Mouse (Mus musculus): ENCODE data around the gene Vrk1.

Gene Vrk1

GRCm38 (mm10) chr12:106027372-106027771, 17.3 kb downstream of the Vrk1 start:
- CTCF ChIA-PET = interaction anchor here in 1 of 4 experiments (1.5 kb wide), 1 partner anchor 28 kb away, joined by 3 read pairs; no protein-coding TSS in a partner anchor
- POLR2A ChIA-PET = no interaction called here

GRCm38 (mm10) chr12:106029582-106029981, 19.6 kb downstream of the Vrk1 start:
- CTCF ChIA-PET = interaction anchor here in 3 of 4 experiments (1.2 to 3.1 kb wide), 3 partner anchors 26 to 27 kb away, joined by 3 to 11 read pairs (median 8); no protein-coding TSS in a partner anchor
- POLR2A ChIA-PET = interaction anchor here in 3 of 4 experiments (0.5 to 1.8 kb wide), 8 partner anchors 9 to 173 kb away, joined by 3 to 8 read pairs (median 4); no protein-coding TSS in a partner anchor

GRCm38 (mm10) chr12:106030146-106030745, 20.2 kb downstream of the Vrk1 start:
- CTCF ChIA-PET = interaction anchor here (0.5 to 3.1 kb wide), 5 partner anchors 16 to 196 kb away, joined by 3 to 11 read pairs (median 7); no protein-coding TSS in a partner anchor
- POLR2A ChIA-PET = interaction anchor here in 2 of 4 experiments (0.8 to 1.8 kb wide), 10 partner anchors 9 to 101 kb away, joined by 3 to 9 read pairs (median 4); partner anchors contain the start of gene Vrk1 (in 1 of the 2)

- ChIA-PET CTCF (interaction anchor here (0.5 to 3.1 kb wide), 7 partner anchors 25 to 195 kb away, joined by 3 to 11 read pairs (median 4); no protein-coding TSS in a partner anchor), POLR2A (interaction anchor here in 1 of 4 experiments (1.1 to 1.8 kb wide), 6 partner anchors 10 to 22 kb away, joined by 3 to 9 read pairs (median 4); partner anchors contain the start of gene Vrk1)
Observed at GRCm38 (mm10) chr12:106030796-106031195, 20.8 kb downstream of the Vrk1 start.

GRCm38 (mm10) chr12:106031916-106032315, 21.9 kb downstream of the Vrk1 start:
- ChIA-PET CTCF (interaction anchor here in 1 of 4 experiments (1.1 kb wide), 1 partner anchor 24 kb away, joined by 5 read pairs; no protein-coding TSS in a partner anchor), POLR2A (interaction anchor here in 1 of 4 experiments (0.5 to 1.8 kb wide), 4 partner anchors 13 to 180 kb away, joined by 3 to 9 read pairs (median 4); no protein-coding TSS in a partner anchor)

- CTCF ChIA-PET = no interaction called here
- POLR2A ChIA-PET = interaction anchor here in 1 of 4 experiments (0.5 to 1.8 kb wide), 6 partner anchors 11 to 181 kb away, joined by 3 to 9 read pairs (median 4); no protein-coding TSS in a partner anchor
Observed at GRCm38 (mm10) chr12:106032361-106032760, 22.3 kb downstream of the Vrk1 start.

- POLR2A ChIA-PET = interaction anchor here in 1 of 4 experiments (1.3 to 2.2 kb wide), 2 partner anchors 25 to 28 kb away, joined by 3 to 5 read pairs; no protein-coding TSS in a partner anchor
Observed at GRCm38 (mm10) chr12:106034267-106034666, 24.2 kb downstream of the Vrk1 start.

GRCm38 (mm10) chr12:106034761-106035160, 24.7 kb downstream of the Vrk1 start:
- ChIA-PET CTCF (interaction anchor here in 1 of 4 experiments (1.7 kb wide), 1 partner anchor 21 kb away, joined by 4 read pairs; no protein-coding TSS in a partner anchor), POLR2A (interaction anchor here in 1 of 4 experiments (1.3 to 2.2 kb wide), 2 partner anchors 26 to 28 kb away, joined by 3 to 5 read pairs; no protein-coding TSS in a partner anchor)

More at GRCm38 (mm10) chr12:106034267-106034666, 24.2 kb downstream of the Vrk1 start:
- CTCF ChIA-PET = interaction anchor here in 1 of 4 experiments (0.7 to 1.7 kb wide), 3 partner anchors 19 to 22 kb away, joined by 3 to 4 read pairs (median 4); no protein-coding TSS in a partner anchor

GRCm38 (mm10) chr12:106040259-106040658, 30.2 kb downstream of the Vrk1 start:
- CTCF ChIA-PET = interaction anchor here in 1 of 4 experiments (1.3 kb wide), 1 partner anchor 15 kb away, joined by 5 read pairs; no protein-coding TSS in a partner anchor

GRCm38 (mm10) chr12:106046143-106046795, 36.2 kb downstream of the Vrk1 start:
- CTCF ChIA-PET = interaction anchor here (0.7 to 1.2 kb wide), 6 partner anchors 9 to 16 kb away, joined by 3 to 12 read pairs (median 6); no protein-coding TSS in a partner anchor
- POLR2A ChIA-PET = interaction anchor here in 2 of 4 experiments (0.6 to 1.8 kb wide), 10 partner anchors 9 to 104 kb away, joined by 3 to 8 read pairs (median 3); no protein-coding TSS in a partner anchor

More at GRCm38 (mm10) chr12:106040259-106040658, 30.2 kb downstream of the Vrk1 start:
- POLR2A ChIA-PET = no interaction called here

- ChIA-PET POLR2A (interaction anchor here in 1 of 4 experiments (0.9 kb wide), 1 partner anchor 22 kb away, joined by 3 read pairs; no protein-coding TSS in a partner anchor), CTCF (interaction anchor here in 1 of 4 experiments (1.3 kb wide), 1 partner anchor 18 kb away, joined by 3 read pairs; no protein-coding TSS in a partner anchor)
Observed at GRCm38 (mm10) chr12:106052271-106052670, 42.2 kb downstream of the Vrk1 start.

GRCm38 (mm10) chr12:106055799-106056198, 45.8 kb downstream of the Vrk1 start:
- POLR2A ChIA-PET = interaction anchor here (0.8 to 2.4 kb wide), 12 partner anchors 9 to 39 kb away, joined by 3 to 9 read pairs (median 4); no protein-coding TSS in a partner anchor
- CTCF ChIA-PET = interaction anchor here (0.5 to 2.4 kb wide), 60 partner anchors 8 to 220 kb away, joined by 3 to 12 read pairs (median 4); partner anchors contain the start of gene Vrk1 (in 1 of the 4)

- ChIA-PET POLR2A (interaction anchor here in 1 of 4 experiments (2.0 kb wide), 1 partner anchor 12 kb away, joined by 4 read pairs; no protein-coding TSS in a partner anchor), CTCF (no interaction called here)
Observed at GRCm38 (mm10) chr12:106059873-106060573, 50.0 kb downstream of the Vrk1 start.

GRCm38 (mm10) chr12:106070434-106071155, 60.6 kb downstream of the Vrk1 start:
- ChIA-PET CTCF (interaction anchor here in 2 of 4 experiments (0.5 to 1.8 kb wide), 2 partner anchors 15 to 876 kb away, joined by 4 to 5 read pairs; no protein-coding TSS in a partner anchor), POLR2A (interaction anchor here in 2 of 4 experiments (0.6 to 1.9 kb wide), 11 partner anchors 8 to 104 kb away, joined by 3 to 12 read pairs (median 4); no protein-coding TSS in a partner anchor)

GRCm38 (mm10) chr12:106071575-106072166, 61.6 kb downstream of the Vrk1 start:
- ChIA-PET POLR2A (interaction anchor here in 2 of 4 experiments (0.6 to 1.8 kb wide), 6 partner anchors 9 to 30 kb away, joined by 3 to 7 read pairs (median 4); no protein-coding TSS in a partner anchor), CTCF (interaction anchor here in 1 of 4 experiments (1.8 kb wide), 1 partner anchor 16 kb away, joined by 5 read pairs; no protein-coding TSS in a partner anchor)
